Comparison of ENCODE assay signal across 9 mouse cellular contexts in the genomic region with DNA sequence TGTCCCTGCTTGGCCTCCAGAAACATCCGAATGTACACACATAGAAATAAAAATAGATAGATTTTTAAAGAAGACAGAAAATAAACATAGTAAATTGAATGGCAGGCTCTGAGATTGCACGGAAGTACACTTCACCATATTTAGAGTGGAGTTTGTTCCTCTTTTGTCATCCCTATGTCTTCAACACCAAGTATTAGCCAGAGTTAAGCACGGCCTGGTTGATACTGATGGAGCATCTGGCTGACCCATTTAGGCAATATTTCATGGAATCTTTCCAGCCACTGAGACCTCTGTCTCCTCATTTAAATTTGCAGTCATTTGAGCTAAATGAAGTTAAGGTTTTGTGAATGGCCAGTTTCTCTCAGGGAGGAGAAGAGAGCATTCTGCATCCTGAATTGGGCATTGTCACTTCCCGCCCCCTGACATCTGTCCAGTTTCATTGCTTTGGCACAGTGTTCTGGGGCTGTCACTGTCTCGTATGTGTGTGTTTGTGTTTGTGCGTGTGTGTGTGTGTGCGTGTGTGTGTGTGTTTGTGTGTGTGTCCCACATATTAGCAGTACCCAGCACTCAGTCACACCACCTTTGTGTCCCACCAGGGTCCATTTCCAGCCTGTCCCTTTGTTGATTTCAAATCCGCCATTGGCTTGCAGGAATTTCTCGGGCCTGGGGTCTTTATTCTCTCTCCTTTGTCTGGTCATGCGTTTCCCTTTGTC. TPM values are rescaled to one million over a fixed set of nuclear protein-coding genes. Genes with fewer than 3 reads are reported as not detected.
A peak's percentile ranks its signal among the peaks of the same experiment; 100 is the strongest.
DNase-seq lines count a peak whose midpoint lies in the region; ATAC-seq lines count a peak whose summit lies in the region.
"Had no signal": no experiment of that assay in that cellular context is flagged by ENCODE, and none has a peak within 500 bp of the region (broad histone marks: within the 10 kb centered on the region; RNA-seq: fewer than 3 reads in every experiment).

No protein-coding gene starts in this region.

- peak overlapping the region; percentile 81 for H3K27ac ChIP-seq in forebrain, embryonic 16.5 days (ENCODE audit: low read length)
- H3K27ac ChIP-seq in midbrain, embryonic 12.5 days (replicated peaks), result peak overlapping the region; percentile 78

- H3K36me3 ChIP-seq in forebrain, embryonic 16.5 days (ENCODE audit: control insufficient read depth, insufficient read depth), result peaks cover 3% of the 10 kb centered on the region; the same call in 1 of the 2 replicates
- H3K36me3 ChIP-seq in midbrain, embryonic 12.5 days, result peaks cover 36% of the 10 kb centered on the region

- H3K4me1 ChIP-seq in forebrain, embryonic 16.5 days (replicated peaks; ENCODE audit: control insufficient read depth, insufficient read depth, low read length), result peaks cover 47% of the 10 kb centered on the region
- H3K4me1 ChIP-seq in midbrain, embryonic 12.5 days, result peaks cover 46% of the 10 kb centered on the region

- H3K9ac ChIP-seq in forebrain, embryonic 16.5 days (replicated peaks; ENCODE audit: low read depth, low read length), result peak overlapping the region; percentile 33; the same call in 1 of the 2 replicates
- H3K9ac ChIP-seq in midbrain, embryonic 12.5 days (replicated peaks), result peak overlapping the region; percentile 29; the same call in 1 of the 2 replicates

- peak overlapping the region; percentile 32 for H3K4me2 ChIP-seq in forebrain, embryonic 16.5 days (ENCODE audit: low read length)
- H3K4me2 ChIP-seq in midbrain, embryonic 12.5 days (replicated peaks), result peak overlapping the region; percentile 40

- DNase-seq in MN1 (ENCODE audit: low spot score), result peak; percentile 23
- DNase-seq in brain, adult 2 months (ENCODE audit: low read depth, low spot score), result peak; percentile 67
- DNase-seq in kidney, postnatal 10 days, result no peak
- no peak for DNase-seq in gastrocnemius, postnatal 10 days
- DNase-seq in cerebellum, adult 9-10 months, result no peak
- DNase-seq: thymus, adult 18-20 months had no signal

- peak; percentile 22; the same call in 1 of the 2 replicates for ATAC-seq in forebrain, embryonic 16.5 days
- no peak for ATAC-seq in midbrain, embryonic 12.5 days (ENCODE audit: low FRiP score, low read depth)
- ATAC-seq in frontal cortex, adult (ENCODE audit: low TSS enrichment), result no peak

- no peaks in the 10 kb centered on the region for H3K27me3 ChIP-seq in forebrain, embryonic 16.5 days (replicated peaks; ENCODE audit: control insufficient read depth, insufficient read depth, low read length)
- H3K27me3 ChIP-seq in midbrain, embryonic 12.5 days, result no peaks in the 10 kb centered on the region

- 20% methylated on average over 10 of the region's 10 CpGs for WGBS in forebrain, embryonic 16.5 days
- WGBS in midbrain, embryonic 12.5 days, result 29% methylated on average over 10 of the region's 10 CpGs

- H3K4me3 ChIP-seq in forebrain, embryonic 16.5 days (replicated peaks; ENCODE audit: low read length), result no peak overlapping the region
- 0 out of 2 replicates have a peak overlapping the region, but pooled peaks have one; percentile 1 for H3K4me3 ChIP-seq in midbrain, embryonic 12.5 days

- no peaks in the 10 kb centered on the region for H3K9me3 ChIP-seq in forebrain, embryonic 16.5 days (ENCODE audit: control insufficient read depth, low read length)
- H3K9me3 ChIP-seq in midbrain, embryonic 12.5 days, result no peaks in the 10 kb centered on the region

RNA-seq across cellular contexts. Expression of a gene that starts 6.8 kb away (rescaled TPM):
- 274 and 278 TPM in 2 replicates for polyA plus RNA-seq in forebrain, embryonic 16.5 days (2015; fragmentation: Nextera tagmentation; extraction: Ambion mirVana)
- polyA plus RNA-seq in midbrain, embryonic 12.5 days (2016; fragmentation: Nextera tagmentation; extraction: Ambion mirVana), result 136 and 153 TPM in 2 replicates
- total RNA-seq in gastrocnemius, postnatal 10 days (2021), result 1 to 10 TPM; 2.7 to 3.2 TPM

RNA-seq across cellular contexts. Expression of a gene that starts 51.6 kb away (rescaled TPM):
- polyA plus RNA-seq in forebrain, embryonic 16.5 days (2015; fragmentation: Nextera tagmentation; extraction: Ambion mirVana), result 95.3 and 114 TPM in 2 replicates
- polyA plus RNA-seq in midbrain, embryonic 12.5 days (2016; fragmentation: Nextera tagmentation; extraction: Ambion mirVana), result 268 and 290 TPM in 2 replicates
- total RNA-seq in gastrocnemius, postnatal 10 days (2021), result 10 to 100 TPM; 16.7 to 17.2 TPM

Comparison
In these comparisons a context has a peak if more than half of its experiments do, and no peak if none do; other contexts are left out.
1. DNase-seq: peak in MN1 (single experiment) and brain, adult 2 months (single experiment); none in kidney, postnatal 10 days (single experiment), gastrocnemius, postnatal 10 days (single experiment) and cerebellum, adult 9-10 months (single experiment).